Mouse (Mus musculus): ENCODE measurements around the gene Fam84a. TPM values are rescaled to one million over a fixed set of nuclear protein-coding genes. Genes with fewer than 3 reads are reported as not detected.

Gene Fam84a
- polyA plus RNA-seq (2015; fragmentation: Nextera tagmentation; extraction: Ambion mirVana): 9.5 and 10.1 TPM in 2 replicates

DNA sequence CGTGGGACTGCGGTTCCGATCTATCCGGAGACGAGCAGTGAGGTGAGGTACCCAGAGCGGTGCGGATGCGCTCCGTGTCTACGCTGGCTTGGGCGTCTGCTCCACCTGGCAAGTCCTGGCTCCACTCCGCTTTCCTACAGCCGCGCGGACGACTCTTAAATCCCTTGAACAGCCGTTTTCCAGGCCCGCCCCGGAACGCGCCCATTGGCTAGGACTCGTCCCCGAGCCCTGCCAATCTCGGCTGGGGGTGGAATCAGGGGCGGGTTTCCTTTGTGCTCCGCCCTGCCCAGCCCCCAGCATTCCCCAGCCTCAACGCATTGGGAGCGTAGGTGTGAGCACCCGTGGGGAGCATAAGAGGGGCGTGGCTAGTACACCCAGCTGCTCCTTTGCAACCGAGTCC lies at the start of gene Fam84a:
TSS of gene Fam84a (minus strand) at position 134 of the 400 bp plus-strand sequence.

All from urinary bladder, postnatal 0 days (tissue).